Mouse (Mus musculus): ENCODE results near the gene Proser3. TPM values are rescaled to one million over a fixed set of nuclear protein-coding genes. Genes with fewer than 3 reads are reported as not detected.
"Not testable (repeated sequence)": the region's sequence is repeated elsewhere in the genome, so short reads cannot be mapped to it uniquely, and the experiment has no call there.

Proser3 gene
- polyA plus RNA-seq, 1 experiment from 2014 or later: 6.2 TPM

DNA sequence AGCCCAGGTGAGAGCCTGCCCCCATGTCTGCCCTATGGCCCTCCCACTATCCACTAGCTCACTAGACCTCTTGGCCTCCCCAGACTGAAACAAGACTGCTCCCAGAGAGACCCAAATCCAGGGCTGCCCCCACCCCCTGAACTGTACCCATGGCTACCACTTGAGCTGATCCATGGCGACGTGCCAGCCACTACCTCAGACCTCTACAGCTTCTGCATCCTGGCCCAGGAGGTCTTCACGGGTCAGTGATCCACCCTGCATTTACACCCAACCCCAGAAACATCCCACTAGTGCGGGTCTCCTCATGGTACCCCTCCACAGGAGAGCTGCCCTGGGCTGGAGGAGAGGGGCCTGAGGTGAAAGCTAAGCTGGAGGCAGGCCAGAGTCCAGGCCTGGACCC lies 31.7 kb downstream of the Proser3 start:
- WGBS: 59% methylated on average over 4 of the region's 4 CpGs
- Histone ChIP-seq H3K9ac (ENCODE audit: low read length) (no peak overlapping the region), H3K27ac (ENCODE audit: low read depth, low read length) (no peak overlapping the region)

DNA sequence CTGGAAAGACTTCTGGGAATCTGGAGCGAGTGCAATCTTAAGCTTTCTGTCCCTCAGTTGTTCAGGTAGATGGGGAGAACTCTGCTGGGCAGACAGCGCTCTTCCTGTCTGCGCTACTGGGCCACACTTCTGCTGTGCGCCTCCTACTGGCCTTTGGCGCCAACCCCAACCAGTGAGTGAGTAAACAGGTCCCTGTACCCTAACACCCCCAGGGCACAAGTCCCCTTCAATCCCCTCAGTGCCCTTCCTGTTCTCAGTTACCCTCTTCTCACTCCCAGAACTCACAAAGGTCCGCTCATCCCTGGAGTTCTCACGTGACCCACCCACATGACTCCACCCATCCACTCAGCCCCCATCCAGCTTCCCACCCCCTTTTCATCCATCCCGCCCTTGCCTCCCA lies 33.8 kb downstream of the Proser3 start:
- Histone ChIP-seq H3K9me3 (replicated peaks; ENCODE audit: control insufficient read depth, low read length) (no peaks in the 10 kb centered on the region), H3K4me3 (ENCODE audit: low read depth, low read length) (no peak overlapping the region), H3K27ac (ENCODE audit: low read depth, low read length) (no peak overlapping the region), H3K9ac (ENCODE audit: low read length) (no peak overlapping the region), H3K4me1 (ENCODE audit: control insufficient read depth, insufficient read depth, low read length) (no peaks in the 10 kb centered on the region), H3K27me3 (replicated peaks; ENCODE audit: control insufficient read depth, insufficient read depth, low read length) (no peaks in the 10 kb centered on the region), H3K36me3 (ENCODE audit: control insufficient read depth, insufficient read depth, low read length) (peaks cover 14% of the 10 kb centered on the region), H3K4me2 (ENCODE audit: low read length) (no peak overlapping the region)
- no peak for ATAC-seq
- DNase-seq (ENCODE audit: low spot score): no peak
- WGBS: 39% methylated on average over 8 of the region's 8 CpGs

More for the DNA sequence above, 31.7 kb downstream of the Proser3 start:
- Histone ChIP-seq H3K4me3 (ENCODE audit: low read depth, low read length) (no peak overlapping the region), H3K36me3 (ENCODE audit: control insufficient read depth, insufficient read depth, low read length) (peaks cover 35% of the 10 kb centered on the region), H3K27me3 (replicated peaks; ENCODE audit: control insufficient read depth, insufficient read depth, low read length) (no peaks in the 10 kb centered on the region), H3K4me2 (ENCODE audit: low read length) (no peak overlapping the region), H3K4me1 (ENCODE audit: control insufficient read depth, insufficient read depth, low read length) (no peaks in the 10 kb centered on the region), H3K9me3 (replicated peaks; ENCODE audit: control insufficient read depth, low read length) (no peaks in the 10 kb centered on the region)
- 0 out of 2 replicates have a peak, but pooled peaks have one; percentile 33 for ATAC-seq
- DNase-seq (ENCODE audit: low spot score): peak; percentile 33

DNA sequence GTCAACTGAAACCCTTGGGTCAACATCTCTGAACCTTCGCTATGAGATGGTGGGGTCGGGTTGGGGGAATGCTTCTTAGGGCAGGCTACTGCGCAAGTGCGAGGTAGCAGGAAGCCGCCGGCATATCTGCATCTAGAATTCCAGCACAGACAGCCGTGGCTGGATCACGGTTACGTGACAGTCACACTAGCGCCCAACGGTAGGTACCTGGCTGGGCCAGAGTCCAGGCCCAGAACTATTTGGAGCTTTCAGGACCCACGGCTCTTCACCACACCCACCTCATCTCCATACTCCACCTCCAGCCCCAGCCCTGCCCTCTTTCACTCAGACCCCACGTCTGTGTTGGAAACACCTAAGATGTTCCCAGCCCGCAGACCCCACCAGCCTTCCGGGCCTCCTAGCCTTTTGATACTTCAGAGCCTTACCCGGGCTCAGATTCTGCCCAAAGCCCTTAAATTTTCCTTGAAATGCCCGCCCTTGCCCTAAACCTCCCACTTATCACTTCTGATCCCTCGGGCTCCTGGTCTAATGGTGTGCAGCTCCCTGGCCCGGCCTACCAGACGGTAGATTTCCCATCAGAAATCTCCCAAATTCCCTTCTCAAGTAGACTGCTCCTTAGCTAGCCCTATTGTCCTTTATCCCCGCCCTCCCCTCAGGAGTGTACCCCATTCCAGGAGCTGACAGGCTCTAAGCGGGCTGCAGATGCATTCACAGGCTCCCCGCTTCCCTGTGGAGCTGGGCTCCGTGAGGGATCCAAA lies 36.9 kb downstream of the Proser3 start:
- ATAC-seq (no peak), DNase-seq (ENCODE audit: low spot score) (no peak)
- Histone ChIP-seq H3K4me3 (ENCODE audit: low read depth, low read length) (no peak overlapping the region), H3K4me2 (ENCODE audit: low read length) (no peak overlapping the region), H3K4me1 (ENCODE audit: control insufficient read depth, insufficient read depth, low read length) (no peaks in the 10 kb centered on the region), H3K9me3 (replicated peaks; ENCODE audit: control insufficient read depth, low read length) (no peaks in the 10 kb centered on the region), H3K9ac (ENCODE audit: low read length) (no peak overlapping the region), H3K36me3 (ENCODE audit: control insufficient read depth, insufficient read depth, low read length) (no peaks in the 10 kb centered on the region), H3K27me3 (replicated peaks; ENCODE audit: control insufficient read depth, insufficient read depth, low read length) (no peaks in the 10 kb centered on the region), H3K27ac (ENCODE audit: low read depth, low read length) (no peak overlapping the region)
- WGBS: 57% methylated on average over 24 of the region's 24 CpGs

DNA sequence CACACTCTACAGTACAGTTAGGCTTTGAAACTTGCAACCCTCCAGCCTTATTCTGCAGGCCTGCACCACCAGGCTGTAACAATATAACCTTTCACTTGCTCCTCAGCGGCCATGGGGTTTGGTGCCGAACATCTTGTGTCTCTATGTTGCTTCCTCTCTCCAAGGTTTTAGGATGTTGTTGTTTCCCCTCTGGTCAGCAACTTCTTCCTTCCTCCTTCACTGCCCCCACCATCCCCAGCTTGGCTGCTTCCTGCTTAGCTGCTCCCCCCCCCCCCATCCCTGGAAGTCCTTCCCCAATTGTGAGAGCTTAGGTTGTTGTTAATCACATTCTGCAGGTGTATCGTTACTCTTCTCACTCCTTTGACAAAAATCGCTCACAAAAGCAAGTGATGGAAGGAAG lies 44.0 kb downstream of the Proser3 start:
- no peak overlapping the region for H3K4me2 ChIP-seq (ENCODE audit: low read length)
- no peak overlapping the region for H3K27ac ChIP-seq (ENCODE audit: low read depth, low read length)
- H3K9me3 ChIP-seq (replicated peaks; ENCODE audit: control insufficient read depth, low read length): no peaks in the 10 kb centered on the region
- 82% methylated on average over 4 of the region's 4 CpGs for WGBS
- H3K9ac ChIP-seq (ENCODE audit: low read length): no peak overlapping the region
- no peaks in the 10 kb centered on the region for H3K27me3 ChIP-seq (replicated peaks; ENCODE audit: control insufficient read depth, insufficient read depth, low read length)
- no peaks in the 10 kb centered on the region for H3K36me3 ChIP-seq (ENCODE audit: control insufficient read depth, insufficient read depth, low read length)
- H3K4me1 ChIP-seq (ENCODE audit: control insufficient read depth, insufficient read depth, low read length): no peaks in the 10 kb centered on the region
- ATAC-seq (no peak), DNase-seq (ENCODE audit: low spot score) (no peak)
- no peak overlapping the region for H3K4me3 ChIP-seq (ENCODE audit: low read depth, low read length)

DNA sequence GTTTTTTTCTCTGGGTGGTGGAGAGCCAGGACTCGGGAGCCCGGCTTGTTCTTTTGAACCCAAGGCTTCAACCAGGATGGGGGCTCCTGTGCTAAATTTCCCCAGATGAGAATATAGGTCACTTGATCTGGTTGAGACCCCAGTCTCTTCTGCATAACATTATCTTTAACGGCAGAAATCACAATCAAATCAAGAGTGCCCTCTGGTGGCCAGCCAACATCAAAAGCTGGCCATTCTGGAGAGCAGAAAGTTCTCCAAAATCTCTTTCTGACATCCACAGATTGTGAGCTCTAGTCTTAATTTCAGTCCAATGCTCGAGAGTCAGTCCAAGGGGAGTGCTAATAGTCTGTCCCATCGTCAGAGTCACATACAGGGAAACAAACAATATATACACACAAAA lies 50.9 kb downstream of the Proser3 start:
- not testable (repeated sequence) for H3K4me2 ChIP-seq (ENCODE audit: low read length); H3K9me3 ChIP-seq (replicated peaks; ENCODE audit: control insufficient read depth, low read length); ATAC-seq; H3K4me1 ChIP-seq (ENCODE audit: control insufficient read depth, insufficient read depth, low read length); H3K9ac ChIP-seq (ENCODE audit: low read length); DNase-seq (ENCODE audit: low spot score); H3K36me3 ChIP-seq (ENCODE audit: control insufficient read depth, insufficient read depth, low read length); H3K27me3 ChIP-seq (replicated peaks; ENCODE audit: control insufficient read depth, insufficient read depth, low read length); H3K4me3 ChIP-seq (ENCODE audit: low read depth, low read length); H3K27ac ChIP-seq (ENCODE audit: low read depth, low read length)
- 62% methylated on average over 5 of the region's 5 CpGs for WGBS

DNA sequence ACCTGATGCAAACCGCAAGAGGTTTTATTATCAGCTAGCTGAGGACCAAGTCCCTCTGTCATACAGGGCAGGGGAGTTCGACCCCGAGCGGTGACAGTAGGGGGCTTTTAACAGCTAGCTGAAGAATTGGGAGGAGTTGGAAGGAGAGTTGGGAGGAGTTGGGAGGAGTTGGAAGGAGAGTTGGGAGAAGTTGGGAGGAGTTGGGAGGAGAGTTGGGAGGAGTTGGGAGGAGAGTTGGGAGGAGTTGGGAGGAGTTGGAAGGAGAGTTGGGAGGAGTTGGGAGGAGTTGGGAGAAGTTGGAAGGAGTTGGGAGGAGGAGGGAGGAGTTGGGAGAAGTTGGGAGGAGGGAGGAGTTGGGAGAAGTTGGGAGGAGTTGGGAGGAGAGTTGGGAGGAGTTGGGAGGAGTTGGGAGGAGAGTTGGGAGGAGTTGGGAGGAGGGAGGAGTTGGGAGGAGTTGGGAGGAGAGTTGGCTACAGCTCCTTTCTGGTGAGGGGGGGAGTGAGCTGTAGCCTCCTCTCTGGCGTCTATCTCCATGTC lies 56.5 kb downstream of the Proser3 start:
- not testable (repeated sequence) for H3K4me3 ChIP-seq (ENCODE audit: low read depth, low read length); DNase-seq (ENCODE audit: low spot score); H3K4me2 ChIP-seq (ENCODE audit: low read length); H3K27ac ChIP-seq (ENCODE audit: low read depth, low read length); H3K27me3 ChIP-seq (replicated peaks; ENCODE audit: control insufficient read depth, insufficient read depth, low read length); ATAC-seq; H3K9ac ChIP-seq (ENCODE audit: low read length); H3K9me3 ChIP-seq (replicated peaks; ENCODE audit: control insufficient read depth, low read length); H3K36me3 ChIP-seq (ENCODE audit: control insufficient read depth, insufficient read depth, low read length); H3K4me1 ChIP-seq (ENCODE audit: control insufficient read depth, insufficient read depth, low read length)
- WGBS: 59% methylated on average over 5 of the region's 5 CpGs

DNA sequence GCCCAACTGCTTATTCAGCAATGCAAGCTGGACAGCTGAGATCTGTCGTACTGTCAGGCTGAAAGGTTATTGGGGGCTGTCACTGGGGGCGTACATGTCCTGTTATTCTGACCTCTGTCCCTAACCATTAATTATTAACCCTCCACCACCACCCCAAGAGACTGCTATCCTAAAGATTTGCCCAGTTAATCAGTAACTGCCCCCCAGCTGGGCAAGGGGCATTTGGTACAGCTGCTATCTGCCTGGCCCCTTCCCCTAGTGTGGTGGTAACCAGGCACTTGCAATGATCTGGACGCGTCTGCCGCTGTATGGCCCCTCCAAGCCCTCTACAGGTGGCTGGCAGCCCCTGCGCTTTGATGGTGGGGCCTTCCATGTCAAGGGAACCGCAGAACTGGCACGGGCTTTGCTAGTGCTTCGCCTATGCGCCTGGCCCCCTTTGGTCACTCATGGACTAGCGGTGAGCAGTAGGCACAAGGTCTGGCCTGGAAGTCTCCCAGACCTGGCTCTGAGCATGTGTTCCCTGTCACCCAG lies 58.6 kb downstream of the Proser3 start, which contains the start of gene Prodh2:
Gene Prodh2 (plus strand): TSS at position 222 of the 531 bp plus-strand sequence.
- 61% methylated on average over 11 of the region's 11 CpGs for WGBS
- H3K9ac ChIP-seq (ENCODE audit: low read length): no peak within 1 kb of the TSS
- no peaks in the 10 kb centered on the region for H3K4me1 ChIP-seq (ENCODE audit: control insufficient read depth, insufficient read depth, low read length)
- H3K4me2 ChIP-seq (ENCODE audit: low read length): no peak within 1 kb of the TSS
- no peaks in the 10 kb centered on the region for H3K27me3 ChIP-seq (replicated peaks; ENCODE audit: control insufficient read depth, insufficient read depth, low read length)
- ATAC-seq (no peak), DNase-seq (ENCODE audit: low spot score) (no peak)
- no peaks in the 10 kb centered on the region for H3K36me3 ChIP-seq (ENCODE audit: control insufficient read depth, insufficient read depth, low read length)
- H3K4me3 ChIP-seq (ENCODE audit: low read depth, low read length): no peak within 1 kb of the TSS
- no peaks in the 10 kb centered on the region for H3K9me3 ChIP-seq (replicated peaks; ENCODE audit: control insufficient read depth, low read length)
- no peak within 1 kb of the TSS for H3K27ac ChIP-seq (ENCODE audit: low read depth, low read length)

DNA sequence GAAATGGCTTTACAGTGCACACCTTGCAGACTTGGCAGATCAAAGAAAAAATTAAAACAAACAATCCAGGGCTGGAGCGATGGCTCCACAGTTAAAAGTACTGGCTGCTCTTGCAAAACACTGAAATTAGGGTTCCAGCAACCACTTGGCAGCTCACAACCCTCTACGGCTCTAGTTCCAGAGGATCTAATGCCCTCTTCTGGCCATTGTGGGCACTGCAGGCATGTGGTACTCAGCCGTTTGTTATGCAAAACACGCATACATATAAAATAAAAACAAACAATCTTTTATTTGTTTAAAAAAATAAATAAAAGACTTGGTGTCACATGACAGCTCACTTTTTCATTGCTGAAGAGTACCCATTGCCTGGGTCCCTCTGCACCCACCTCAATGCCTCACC lies 59.3 kb downstream of the Proser3 start:
- no peaks in the 10 kb centered on the region for H3K27me3 ChIP-seq (replicated peaks; ENCODE audit: control insufficient read depth, insufficient read depth, low read length)
- H3K9ac ChIP-seq (ENCODE audit: low read length): no peak overlapping the region
- DNase-seq (ENCODE audit: low spot score) (peak; percentile 89), ATAC-seq (0 out of 2 replicates have a peak, but pooled peaks have one; percentile 26)
- no peaks in the 10 kb centered on the region for H3K36me3 ChIP-seq (ENCODE audit: control insufficient read depth, insufficient read depth, low read length)
- no peaks in the 10 kb centered on the region for H3K4me1 ChIP-seq (ENCODE audit: control insufficient read depth, insufficient read depth, low read length)
- H3K4me2 ChIP-seq (ENCODE audit: low read length): no peak overlapping the region
- no peaks in the 10 kb centered on the region for H3K9me3 ChIP-seq (replicated peaks; ENCODE audit: control insufficient read depth, low read length)
- WGBS: 11% methylated on average over 4 of the region's 4 CpGs
- H3K27ac ChIP-seq (ENCODE audit: low read depth, low read length): no peak overlapping the region
- H3K4me3 ChIP-seq (ENCODE audit: low read depth, low read length): no peak overlapping the region

DNA sequence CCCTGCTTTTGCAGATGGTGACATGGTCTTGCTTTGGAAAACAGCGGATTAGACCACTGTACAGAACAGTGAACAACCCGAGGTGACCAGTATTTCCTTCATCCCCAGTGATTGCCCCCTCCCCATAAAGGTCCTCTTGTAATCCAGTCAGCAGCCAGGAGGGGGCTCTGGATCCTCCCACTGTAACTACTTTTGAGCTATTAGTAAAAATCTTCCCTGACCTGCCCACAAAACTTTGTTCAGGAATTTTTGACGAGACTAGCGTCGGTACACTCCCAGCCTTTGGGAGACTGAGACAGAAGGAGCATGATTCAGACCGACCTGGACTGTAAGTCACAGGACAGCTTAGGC lies 61.2 kb downstream of the Proser3 start:
- WGBS: 15% methylated on average over 6 of the region's 6 CpGs
- no peak for ATAC-seq

More for the DNA sequence above, 61.2 kb downstream of the Proser3 start:
- Histone ChIP-seq H3K36me3 (ENCODE audit: control insufficient read depth, insufficient read depth, low read length) (no peaks in the 10 kb centered on the region), H3K9me3 (replicated peaks; ENCODE audit: control insufficient read depth, low read length) (no peaks in the 10 kb centered on the region), H3K9ac (ENCODE audit: low read length) (no peak overlapping the region), H3K4me1 (ENCODE audit: control insufficient read depth, insufficient read depth, low read length) (no peaks in the 10 kb centered on the region), H3K27ac (ENCODE audit: low read depth, low read length) (no peak overlapping the region), H3K4me3 (ENCODE audit: low read depth, low read length) (no peak overlapping the region), H3K4me2 (ENCODE audit: low read length) (no peak overlapping the region), H3K27me3 (replicated peaks; ENCODE audit: control insufficient read depth, insufficient read depth, low read length) (no peaks in the 10 kb centered on the region)
- DNase-seq (ENCODE audit: low spot score): no peak
